Mouse (Mus musculus) heart, embryonic 14.5 days (tissue): ENCODE data around the gene Soat2. TPM values are rescaled to one million over a fixed set of nuclear protein-coding genes. Genes with fewer than 3 reads are reported as not detected.
A peak's percentile ranks its signal among the peaks of the same experiment; 100 is the strongest.

ENCODE experiments used
- ATAC-seq: fragments of 200-750 bp; cut with Nextera tagmentation; 2 replicates; pipeline ENCODE4 v1.8.0; 2017; ENCODE audit warnings: low read depth, moderate TSS enrichment; ENCODE audit not compliant: insufficient number of reproducible peaks, insufficient read depth, low FRiP score
- H3K27ac ChIP-seq, 2 experiments: fragments of 200-500 bp in 1 of 2; fragments of 300-500 bp in 1 of 2; sonication (generic) in 1 of 2; replicated peaks in 1 of 2; 2 replicates each; pipeline ENCODE4 v1.5.1; 2012 to 2014; ENCODE audit warnings: low read depth in 2 of 2, low read length in 2 of 2, control low read depth in 1 of 2, mild to moderate bottlenecking in 1 of 2, mixed read lengths in 1 of 2; ENCODE audit not compliant: control insufficient read depth in 1 of 2, insufficient read depth in 1 of 2
- H3K27me3 ChIP-seq: fragments of 300-500 bp; sonication (generic); 2 replicates; pipeline ENCODE4 v1.6.1; 2014; ENCODE audit warnings: mild to moderate bottlenecking, low read length, control low read depth; ENCODE audit not compliant: control insufficient read depth, insufficient read depth
- H3K36me3 ChIP-seq: fragments of 300-500 bp; sonication (generic); 2 replicates; pipeline ENCODE4 v1.6.1; 2014; ENCODE audit warnings: mild to moderate bottlenecking, control low read depth, low read length, mixed read lengths; ENCODE audit not compliant: control insufficient read depth, insufficient read depth
- H3K4me1 ChIP-seq, 2 experiments: fragments of 200-500 bp in 1 of 2; fragments of 300-500 bp in 1 of 2; sonication (generic) in 1 of 2; 2 replicates each; pipeline ENCODE4 v1.6.1; 2012 to 2014; ENCODE audit warnings: low read length in 2 of 2, control low read depth in 1 of 2, mixed read lengths in 1 of 2; ENCODE audit not compliant: control insufficient read depth in 2 of 2, insufficient read depth in 2 of 2
- H3K4me2 ChIP-seq: fragments of 300-500 bp; sonication (generic); 2 replicates; pipeline ENCODE4 v1.6.1; 2014; ENCODE audit warnings: mild to moderate bottlenecking, low read length
- H3K4me3 ChIP-seq, 2 experiments: fragments of 200-500 bp in 1 of 2; fragments of 300-500 bp in 1 of 2; sonication (generic) in 1 of 2; 2 replicates each; pipeline ENCODE4 v1.5.1; 2012 to 2014; ENCODE audit warnings: low read length in 2 of 2, mild to moderate bottlenecking in 2 of 2, control low read depth in 1 of 2, low read depth in 1 of 2, moderate library complexity in 1 of 2; ENCODE audit not compliant: control insufficient read depth in 1 of 2, insufficient read depth in 1 of 2
- H3K9ac ChIP-seq: fragments of 300-500 bp; sonication (generic); 2 replicates; pipeline ENCODE4 v1.6.1; 2014; ENCODE audit warnings: mild to moderate bottlenecking, low read length
- H3K9me3 ChIP-seq: fragments of 300-500 bp; sonication (generic); 2 replicates; pipeline ENCODE4 v1.6.1; 2016; ENCODE audit warnings: low read length, control low read depth; ENCODE audit not compliant: control insufficient read depth
- WGBS: fragments of 180-500 bp; shearing (Covaris S2); extraction: QIAGEN DNeasy Blood & Tissue Kit; methylation state at CpG from one replicate; pipeline ENCODE4 v1.1.7; 2014; 5-methylcytosine and 5-hydroxymethylcytosine counted together
- polyA plus RNA-seq: library from polyadenylated mRNA; unstranded; fragments of >200 nt; fragmentation: Nextera tagmentation; extraction: Ambion mirVana; gene quantifications from 2 replicates; pipeline ENCODE4 v1.2.1, GENCODE M21; 2014

The Soat2 gene
- polyA plus RNA-seq = 0.20 and 0.32 TPM in 2 replicates

DNA sequence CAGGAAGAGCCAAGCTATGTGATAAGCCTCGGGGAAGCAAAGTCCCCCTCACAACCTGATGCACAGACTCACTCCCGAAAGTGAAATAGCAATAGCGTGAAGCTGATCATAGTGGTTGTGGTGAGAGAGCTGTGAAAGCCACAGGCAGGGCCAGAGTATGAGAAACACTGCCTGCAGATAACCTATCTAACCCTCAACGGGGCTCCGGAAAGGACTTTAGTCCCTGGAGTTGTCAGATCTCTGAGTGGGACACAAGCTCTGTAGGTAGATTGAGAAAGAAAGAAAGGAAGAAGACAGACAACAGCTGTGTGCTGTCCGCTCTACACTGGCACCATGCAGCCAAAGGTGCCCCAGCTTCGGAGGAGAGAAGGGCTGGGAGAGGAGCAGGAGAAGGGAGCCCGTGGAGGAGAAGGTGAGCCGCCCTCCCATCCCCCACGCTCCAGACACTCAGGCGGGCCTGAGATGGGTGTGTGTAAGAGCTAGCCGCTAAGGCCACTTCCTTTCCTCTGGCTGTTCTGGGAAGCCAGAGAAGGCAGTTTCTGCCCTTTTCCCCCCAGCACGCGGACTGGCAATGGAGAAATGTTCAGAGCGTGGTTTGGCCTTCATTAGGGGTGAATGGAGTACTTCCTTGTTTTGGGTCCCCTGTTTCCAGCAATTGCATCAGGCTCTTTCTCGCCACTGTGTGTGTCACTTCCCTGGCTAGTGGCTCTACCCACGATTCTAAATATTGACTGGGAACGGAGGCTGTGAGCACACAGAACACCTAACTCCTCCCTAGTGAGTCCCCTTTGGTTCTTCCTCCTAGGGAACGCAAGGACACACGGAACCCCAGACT is at the start of gene Soat2:
Gene Soat2, plus strand, starts transcription at position 226 of the 835 bp plus-strand sequence.
- Histone ChIP-seq H3K4me2 (peak within 1 kb of the TSS; percentile 45), H3K27me3 (peaks cover under 1% of the 10 kb centered on the region; the same call in 1 of the 2 replicates), H3K4me3 (no peak within 1 kb of the TSS), H3K27ac (peak within 1 kb of the TSS in 1 of 2 experiments; percentile 37; a peak in 1 of 4 replicates), H3K9me3 (no peaks in the 10 kb centered on the region; the same call in 1 of the 2 replicates), H3K9ac (peak within 1 kb of the TSS; percentile 59), H3K36me3 (no peaks in the 10 kb centered on the region), H3K4me1 (peaks cover 7 to 11% of the 10 kb centered on the region in 2 experiments)
- no peak for ATAC-seq
- 29% methylated on average over 20 of the region's 20 CpGs for WGBS

DNA sequence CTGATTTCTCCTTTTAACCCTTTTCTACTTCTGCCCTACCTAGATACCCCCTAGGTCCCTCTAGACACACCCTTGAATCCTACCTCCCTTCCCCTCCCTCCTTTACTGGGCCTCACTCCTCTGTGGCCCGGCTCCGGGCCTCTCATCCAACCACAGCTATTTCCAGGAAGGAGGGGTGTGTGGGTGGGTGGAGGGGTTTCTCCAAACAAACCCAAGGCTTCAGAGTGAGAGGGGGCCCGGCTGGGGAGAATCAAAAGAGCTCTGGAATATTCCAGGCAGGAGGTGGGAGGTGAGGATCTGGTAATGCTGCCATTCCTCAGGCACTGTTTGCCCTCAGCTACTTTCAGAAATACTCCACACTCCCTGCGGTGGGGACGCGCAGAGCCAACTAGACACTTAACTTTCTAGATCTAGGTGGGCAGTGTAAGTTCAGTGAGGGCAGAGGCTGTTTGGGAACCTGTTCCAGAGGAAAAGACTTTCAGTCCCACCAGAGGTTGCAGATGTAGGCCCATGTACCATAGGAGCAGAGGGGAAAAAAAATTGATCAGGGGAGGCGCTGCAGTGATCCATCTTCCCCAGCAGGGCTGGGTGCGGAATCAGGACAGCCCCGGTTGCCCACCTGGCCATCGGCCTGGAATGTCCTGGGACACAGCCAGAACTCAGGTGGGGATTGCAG is 49.2 kb upstream of the Soat2 start:
- H3K9ac ChIP-seq = peak overlapping the region; percentile 79
- H3K4me1 ChIP-seq = peaks cover 55 to 78% of the 10 kb centered on the region in 2 experiments
- H3K27ac ChIP-seq = peak overlapping the region; percentile 86 to 95
- H3K4me3 ChIP-seq = peak overlapping the region; percentile 50 to 54
- no peaks in the 10 kb centered on the region for H3K9me3 ChIP-seq
- 23% methylated on average over 10 of the region's 10 CpGs for WGBS
- H3K36me3 ChIP-seq = peaks cover 27% of the 10 kb centered on the region
- peak overlapping the region; percentile 90 for H3K4me2 ChIP-seq
- H3K27me3 ChIP-seq = no peaks in the 10 kb centered on the region
- ATAC-seq = no peak

DNA sequence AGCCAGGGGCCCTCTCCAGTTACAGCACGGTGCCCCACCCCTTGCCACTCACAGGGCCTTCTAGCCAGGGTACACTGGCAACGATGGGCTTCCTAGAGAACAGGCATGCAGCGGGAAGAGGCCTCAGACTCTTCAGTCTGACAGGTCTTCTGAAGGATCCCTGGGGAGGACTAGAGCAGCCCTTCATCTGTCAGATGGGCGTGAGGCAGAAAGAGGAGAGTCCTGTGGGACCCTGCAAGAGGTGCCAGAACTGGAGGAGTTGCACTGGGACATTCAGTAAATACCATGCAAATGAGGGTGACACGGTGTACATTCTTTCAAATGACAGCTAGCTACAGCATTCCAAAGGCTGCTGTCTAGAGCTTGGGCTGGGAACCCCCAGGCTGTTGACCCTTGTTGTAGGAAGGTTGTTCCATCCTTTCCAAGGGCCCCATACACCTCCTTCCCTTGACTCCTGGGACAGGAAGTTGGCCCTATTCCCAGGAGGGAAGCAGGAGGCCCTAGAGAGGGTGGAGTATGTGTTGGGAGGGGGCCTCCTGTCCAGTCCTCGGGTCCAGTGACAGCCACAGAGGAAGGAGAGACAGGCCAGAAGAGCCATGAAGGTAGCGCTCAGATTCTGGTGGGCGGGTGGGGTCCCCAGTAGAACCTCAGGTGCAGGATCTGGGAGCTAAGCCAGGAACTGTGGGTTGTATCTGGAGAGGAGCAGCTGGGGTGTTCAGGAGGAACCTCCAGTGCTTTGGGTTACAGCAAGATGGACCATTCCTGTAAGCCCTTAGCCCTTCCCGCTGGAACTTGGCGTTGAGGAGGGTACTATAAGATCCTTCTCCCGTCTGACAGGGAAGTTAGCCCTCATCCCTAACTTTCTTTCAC is 48.4 kb upstream of the Soat2 start:
- Histone ChIP-seq H3K4me2 (peak overlapping the region; percentile 90), H3K27ac (peak overlapping the region; percentile 86 to 95), H3K4me1 (peaks cover 62 to 85% of the 10 kb centered on the region in 2 experiments), H3K9me3 (no peaks in the 10 kb centered on the region), H3K4me3 (peak overlapping the region; percentile 43 to 54), H3K9ac (peak overlapping the region; percentile 79), H3K36me3 (peaks cover 29% of the 10 kb centered on the region), H3K27me3 (no peaks in the 10 kb centered on the region)
- peak; percentile 56 for ATAC-seq
- WGBS = 10% methylated on average over 11 of the region's 11 CpGs

DNA sequence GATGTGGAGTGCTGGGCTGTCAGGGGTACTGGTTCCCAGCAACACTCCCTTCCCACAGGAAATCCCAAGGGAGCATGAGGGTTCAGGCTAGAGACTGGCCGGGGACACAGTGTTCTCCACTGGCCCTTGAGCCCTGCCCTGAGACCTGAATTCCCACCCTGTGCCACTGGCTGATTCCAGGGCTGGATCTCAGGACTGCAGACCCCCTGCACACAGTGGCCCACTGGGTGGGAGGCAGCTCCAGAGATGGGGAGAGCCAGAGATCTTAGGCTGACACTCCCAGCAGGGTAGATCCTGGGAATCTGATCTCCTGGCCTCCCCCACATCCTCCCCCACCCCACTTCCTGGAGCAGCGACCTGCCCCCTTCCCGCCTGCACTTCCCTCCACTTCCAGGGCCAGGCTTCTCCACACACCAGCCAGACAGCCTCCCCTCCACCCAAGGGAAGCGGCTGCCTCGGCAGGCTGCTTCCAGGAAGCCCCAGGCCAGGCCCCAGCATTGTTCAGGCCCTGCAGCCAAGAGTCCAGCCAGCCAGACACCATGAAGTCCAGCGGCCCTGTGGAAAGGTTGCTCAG is 47.7 kb upstream of the Soat2 start:
- H3K36me3 ChIP-seq = peaks cover 29% of the 10 kb centered on the region
- ATAC-seq = peak; percentile 4; the same call in 1 of the 2 replicates
- H3K27ac ChIP-seq = peak overlapping the region; percentile 86 to 95
- H3K4me2 ChIP-seq = peak overlapping the region; percentile 90
- H3K9me3 ChIP-seq = no peaks in the 10 kb centered on the region
- H3K4me1 ChIP-seq = peaks cover 61 to 90% of the 10 kb centered on the region in 2 experiments
- WGBS = 27% methylated on average over 6 of the region's 6 CpGs
- H3K4me3 ChIP-seq = peak overlapping the region; percentile 43 to 54
- no peaks in the 10 kb centered on the region for H3K27me3 ChIP-seq
- peak overlapping the region; percentile 74 for H3K9ac ChIP-seq

DNA sequence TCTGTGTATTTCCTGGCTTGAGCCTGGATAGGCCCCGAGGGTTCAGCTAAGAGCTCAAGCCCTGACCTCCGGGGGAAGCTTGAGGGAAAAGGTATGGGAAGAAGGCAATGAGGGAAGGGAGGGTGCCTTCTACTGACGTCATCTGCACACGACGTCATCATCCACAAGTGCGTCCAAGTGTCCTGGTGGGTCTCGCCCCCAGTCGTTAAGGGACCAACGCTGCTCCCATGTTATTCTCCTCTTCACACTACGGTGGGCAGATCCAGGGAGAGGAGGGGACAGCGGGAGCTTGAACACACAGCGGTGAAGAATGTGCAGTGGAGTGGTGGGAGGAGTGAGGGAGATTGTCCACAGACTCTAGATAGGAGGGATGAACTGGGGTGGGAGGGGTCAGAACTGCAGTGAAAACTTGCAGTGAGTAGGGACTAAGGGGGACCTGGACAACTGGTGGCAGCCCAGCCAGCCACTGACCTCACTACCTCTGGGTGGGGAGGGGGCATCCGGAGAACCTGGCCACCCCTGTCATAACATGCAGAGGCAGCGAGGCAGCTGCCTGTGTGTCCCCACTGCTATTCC is 46.9 kb upstream of the Soat2 start:
- Histone ChIP-seq H3K9ac (peak overlapping the region; percentile 74), H3K36me3 (peaks cover 31% of the 10 kb centered on the region), H3K27ac (peak overlapping the region; percentile 86 to 95), H3K4me3 (peak overlapping the region; percentile 43 to 54), H3K4me2 (peak overlapping the region; percentile 90), H3K4me1 (peaks cover 64 to 90% of the 10 kb centered on the region in 2 experiments), H3K27me3 (no peaks in the 10 kb centered on the region), H3K9me3 (no peaks in the 10 kb centered on the region)
- peak; percentile 8; the same call in 1 of the 2 replicates for ATAC-seq
- 8% methylated on average over 14 of the region's 14 CpGs for WGBS

DNA sequence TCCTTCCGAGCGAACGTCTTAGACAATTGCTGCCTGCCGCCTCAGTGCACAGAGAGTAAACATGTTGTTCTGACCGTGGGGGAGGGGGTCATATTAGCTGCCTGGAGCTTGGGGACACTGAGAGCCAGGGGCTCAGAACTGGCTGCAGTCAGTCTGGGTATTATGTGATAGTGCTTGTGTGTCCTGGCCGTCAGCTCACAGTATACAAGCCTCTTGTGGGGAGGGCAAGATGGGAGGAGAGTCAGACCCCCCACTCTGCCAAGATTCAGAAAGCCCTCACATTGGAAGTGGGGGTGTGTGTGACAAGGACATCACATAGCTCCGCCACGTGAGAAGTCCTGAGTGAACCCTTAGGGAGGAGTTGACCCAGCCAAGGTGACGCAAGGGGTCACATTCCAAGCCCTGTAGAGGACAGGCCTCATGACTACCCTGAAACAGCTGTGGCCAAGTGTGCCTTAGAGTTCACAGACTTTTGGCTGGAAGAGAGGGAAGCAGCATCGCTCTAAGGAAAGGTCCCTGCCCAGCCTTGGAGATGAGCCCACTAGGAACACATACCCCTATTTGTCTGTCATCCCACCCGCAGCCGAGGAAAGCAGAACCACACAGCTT is 46.3 kb upstream of the Soat2 start:
- no peaks in the 10 kb centered on the region for H3K27me3 ChIP-seq
- H3K9me3 ChIP-seq = no peaks in the 10 kb centered on the region
- peak overlapping the region; percentile 90 for H3K4me2 ChIP-seq
- peaks cover 37% of the 10 kb centered on the region for H3K36me3 ChIP-seq
- peak overlapping the region; percentile 43 to 54 for H3K4me3 ChIP-seq
- peak overlapping the region; percentile 86 to 95 for H3K27ac ChIP-seq
- H3K9ac ChIP-seq = peak overlapping the region; percentile 74
- no peak for ATAC-seq
- 20% methylated on average over 12 of the region's 12 CpGs for WGBS
- H3K4me1 ChIP-seq = peaks cover 67 to 90% of the 10 kb centered on the region in 2 experiments
